Mouse (Mus musculus) monocyte, adult 2 months (primary cell): ENCODE measurements around the gene Pianp.

ENCODE experiments used
- DNase-seq, 2 experiments: peaks; one replicate each; pipeline ENCODE4 v3.0.0; 2022; ENCODE audit warnings: low spot score in 2 of 2, low read depth in 1 of 2

Pianp gene

GRCm38 (mm10) chr6:124996551-124997501 is at the start of gene Pianp:
Gene Pianp (plus strand): TSS chr6:124996694.
- peak in 1 of 2 experiments; percentile 54 for DNase-seq

DNA sequence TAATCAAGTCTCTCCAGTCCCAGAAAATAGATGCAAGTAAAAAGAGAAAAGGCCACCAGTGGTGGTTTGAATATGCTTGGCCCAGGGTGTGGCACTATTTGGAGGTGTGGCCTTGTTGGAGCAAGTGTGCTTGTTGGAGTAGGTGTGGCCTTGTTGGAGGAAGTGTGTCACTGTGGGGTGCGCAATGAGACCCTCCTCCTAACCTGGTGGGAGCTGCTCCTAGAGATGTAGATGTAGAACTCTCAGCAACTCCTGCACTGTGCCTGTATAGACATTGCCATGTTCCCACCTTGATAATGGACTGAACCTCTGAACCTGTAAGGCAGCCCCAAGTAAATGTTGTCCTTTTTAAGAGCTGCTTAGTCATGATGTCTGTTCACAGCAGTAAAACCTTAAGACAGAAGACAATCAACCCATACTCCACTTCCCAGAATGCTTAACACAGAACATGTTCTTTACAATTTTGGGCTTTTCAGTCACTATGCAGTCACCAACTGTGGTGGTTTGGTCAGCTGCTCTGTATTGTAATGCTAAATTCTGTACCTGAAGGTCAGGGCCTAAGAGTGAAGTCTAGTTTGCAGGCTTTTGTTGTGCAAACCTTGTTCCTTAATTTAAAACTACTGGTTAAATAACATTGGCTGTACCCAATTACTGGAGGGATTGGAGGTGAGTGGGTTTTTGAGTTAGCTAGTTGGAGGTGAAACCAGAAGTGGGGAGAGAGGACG is 42.3 kb upstream of the Pianp start:
- DNase-seq, result no peak

DNA sequence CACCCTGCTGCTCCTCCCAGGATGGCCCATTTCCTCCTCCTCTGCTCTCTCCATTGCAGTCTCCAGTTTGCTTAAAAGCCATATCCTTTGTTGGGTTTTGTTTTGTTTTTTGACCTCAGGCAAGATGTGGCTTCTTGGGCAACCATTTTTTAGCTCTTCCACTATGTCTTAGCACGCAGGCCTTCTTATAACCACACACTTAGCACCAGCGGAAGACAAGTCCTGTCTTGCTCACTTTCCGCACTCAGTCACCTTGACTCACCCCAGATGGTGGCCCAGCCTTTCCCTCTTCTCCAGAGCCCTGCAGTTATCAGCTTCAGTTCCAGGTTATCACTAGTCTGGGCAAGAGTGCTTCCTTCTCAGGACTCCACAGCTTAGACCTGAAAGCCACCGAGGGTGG is 41.3 kb upstream of the Pianp start:
- no peak for DNase-seq

GRCm38 (mm10) chr6:124958127-124958526 is 38.4 kb upstream of the Pianp start:
- no peak for DNase-seq

- DNase-seq, result no peak
Observed at GRCm38 (mm10) chr6:124959960-124960359, 36.5 kb upstream of the Pianp start.

- DNase-seq, result no peak
Observed at GRCm38 (mm10) chr6:124961021-124961420, 35.5 kb upstream of the Pianp start.

DNA sequence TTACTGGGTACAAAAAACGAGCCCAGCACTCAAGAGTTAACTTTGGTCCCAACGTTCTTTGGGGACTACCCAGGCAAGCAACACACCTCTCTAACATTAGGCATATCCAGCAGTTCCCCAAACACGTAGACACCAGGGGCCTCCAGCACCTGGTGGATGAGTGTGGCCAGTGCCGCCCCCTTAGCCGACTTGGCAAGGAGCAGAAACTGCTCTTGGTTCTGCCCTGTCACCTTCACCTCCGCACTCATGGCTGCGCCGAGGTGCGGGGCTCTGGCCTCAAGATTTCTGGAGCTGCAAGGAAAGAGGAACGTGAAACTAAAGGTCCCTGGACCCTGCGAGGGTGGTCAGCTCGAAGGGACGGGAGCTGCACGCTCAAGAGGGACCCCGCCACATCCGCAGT is 31.9 kb upstream of the Pianp start:
- no peak for DNase-seq

- peak; percentile 92 to 94 for DNase-seq
Observed at GRCm38 (mm10) chr6:124965088-124965719, 31.3 kb upstream of the Pianp start, which contains the start of gene Cops7a. Gene Cops7a (minus strand): TSS chr6:124965538.

GRCm38 (mm10) chr6:124965747-124966146 is 30.7 kb upstream of the Pianp start:
- DNase-seq, result no peak

DNA sequence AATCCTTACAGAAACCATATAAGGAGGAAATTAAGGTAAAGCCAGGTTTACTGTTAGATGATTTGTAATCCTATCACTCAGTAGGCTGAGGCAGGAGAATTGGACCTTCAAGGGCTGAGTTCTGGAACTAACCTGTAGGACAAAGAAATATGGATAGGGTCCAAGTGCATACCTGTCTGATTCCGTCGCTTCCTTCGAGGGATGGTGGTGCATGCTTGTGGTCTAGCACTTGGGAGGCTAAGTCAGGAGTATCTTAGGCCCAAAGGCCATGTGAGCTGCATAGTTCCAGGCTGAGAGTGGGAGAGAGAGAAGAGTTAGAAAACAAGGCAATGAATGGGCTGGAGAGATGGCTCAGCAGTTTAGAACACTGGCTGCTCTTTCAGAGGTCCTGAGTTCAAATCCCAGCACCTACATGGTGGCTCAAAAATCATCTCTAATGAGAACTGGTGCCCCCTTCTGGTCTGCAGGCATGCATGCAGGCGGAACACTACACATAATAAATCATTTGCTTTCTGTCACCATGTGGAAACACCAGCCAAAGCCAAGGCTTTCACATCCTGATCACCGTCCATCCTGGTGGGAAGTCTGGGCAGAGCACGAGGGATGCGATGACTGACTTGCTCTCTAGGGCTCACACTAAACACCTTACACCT is 29.9 kb upstream of the Pianp start:
- no peak for DNase-seq

GRCm38 (mm10) chr6:124967766-124968165 is 28.7 kb upstream of the Pianp start:
- peak; percentile 42 to 52 for DNase-seq

GRCm38 (mm10) chr6:124992241-124992640 is 4.3 kb upstream of the Pianp start:
- no peak for DNase-seq

GRCm38 (mm10) chr6:124993365-124993764 is 3.1 kb upstream of the Pianp start:
- DNase-seq, result no peak

- DNase-seq, result no peak
Observed at GRCm38 (mm10) chr6:124993876-124994275, 2.6 kb upstream of the Pianp start.

DNA sequence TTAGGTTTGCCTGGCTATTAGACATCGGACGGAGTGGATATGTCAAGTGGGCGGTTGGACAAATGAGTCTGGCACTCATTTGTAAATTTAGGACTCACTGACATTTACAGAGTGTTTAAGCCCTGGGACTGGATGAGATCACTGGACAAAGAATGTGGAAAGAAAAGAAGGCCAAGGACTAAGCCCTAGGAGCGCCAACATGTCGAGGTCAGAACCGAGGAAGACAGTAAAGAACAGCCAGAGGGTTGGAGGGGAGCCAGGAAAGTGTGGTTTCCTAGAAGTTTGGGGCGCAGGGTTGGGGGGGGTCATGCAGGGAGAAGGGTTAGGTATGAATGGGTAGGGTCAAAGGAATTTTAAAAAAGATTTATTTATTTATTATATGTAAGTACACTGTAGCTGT is 1.2 kb upstream of the Pianp start:
- no peak for DNase-seq

DNA sequence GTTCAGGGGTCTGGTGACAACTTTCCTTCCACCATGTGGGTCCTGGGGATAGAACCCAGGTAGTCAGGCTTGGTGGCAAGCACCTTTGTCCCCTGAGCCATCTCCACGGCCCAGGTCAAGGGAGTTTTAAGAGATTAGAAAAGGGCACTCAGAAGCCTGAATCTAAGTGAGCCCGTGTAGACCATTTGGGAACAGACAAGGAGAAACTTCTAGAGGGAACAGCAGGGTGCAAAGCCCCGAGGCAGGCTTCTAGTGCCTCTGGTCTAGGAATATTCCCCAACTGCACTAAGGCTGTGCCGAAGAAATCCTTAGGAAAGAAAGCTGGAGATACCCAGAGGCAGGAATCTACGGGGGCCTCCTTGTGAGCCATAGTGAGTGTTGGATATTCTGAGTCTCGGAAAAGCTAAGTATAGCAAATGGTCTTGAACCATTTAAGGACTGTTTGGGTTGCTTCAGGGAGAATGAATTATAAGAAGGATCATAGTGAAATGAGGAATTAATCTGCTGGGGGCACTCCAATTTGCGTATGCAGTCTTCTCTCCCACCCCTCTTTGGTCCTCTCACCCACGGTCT is 577 bp upstream of the Pianp start:
- DNase-seq, result no peak

GRCm38 (mm10) chr6:124998066-124998465 is 1.6 kb downstream of the Pianp start:
- DNase-seq, result no peak

GRCm38 (mm10) chr6:124999091-124999490 is 2.6 kb downstream of the Pianp start:
- no peak for DNase-seq

DNA sequence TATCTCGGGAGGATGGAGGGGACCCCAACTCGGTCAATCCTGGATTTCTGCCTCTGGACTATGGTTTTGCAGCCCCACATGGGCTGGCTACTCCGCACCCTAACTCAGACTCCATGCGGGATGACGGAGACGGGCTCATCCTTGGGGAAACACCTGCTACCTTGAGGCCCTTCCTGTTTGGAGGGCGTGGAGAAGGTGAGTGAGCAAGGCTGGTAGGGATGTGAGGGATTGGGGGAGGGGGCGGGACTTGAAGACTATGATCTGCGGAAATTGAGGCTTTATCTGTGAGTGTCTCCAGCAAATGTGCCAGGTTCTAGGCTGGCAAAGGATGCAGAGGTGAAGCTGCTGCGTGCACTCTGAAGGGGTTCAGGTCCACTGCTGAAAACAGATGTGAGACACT is 3.1 kb downstream of the Pianp start:
- DNase-seq, result no peak

GRCm38 (mm10) chr6:125003706-125004105 is 7.2 kb downstream of the Pianp start:
- DNase-seq, result no peak

- DNase-seq, result no peak
Observed at GRCm38 (mm10) chr6:125005086-125005485, 8.6 kb downstream of the Pianp start.
